Mouse (Mus musculus) kidney, postnatal 25 days (tissue): ENCODE measurements around the gene Fpr-rs7.

Experiments used
- DNase-seq, 2 experiments: peaks; one replicate each; pipeline ENCODE4 v3.0.0; 2021; ENCODE audit warnings: mixed read lengths in 2 of 2

The Fpr-rs7 gene

DNA sequence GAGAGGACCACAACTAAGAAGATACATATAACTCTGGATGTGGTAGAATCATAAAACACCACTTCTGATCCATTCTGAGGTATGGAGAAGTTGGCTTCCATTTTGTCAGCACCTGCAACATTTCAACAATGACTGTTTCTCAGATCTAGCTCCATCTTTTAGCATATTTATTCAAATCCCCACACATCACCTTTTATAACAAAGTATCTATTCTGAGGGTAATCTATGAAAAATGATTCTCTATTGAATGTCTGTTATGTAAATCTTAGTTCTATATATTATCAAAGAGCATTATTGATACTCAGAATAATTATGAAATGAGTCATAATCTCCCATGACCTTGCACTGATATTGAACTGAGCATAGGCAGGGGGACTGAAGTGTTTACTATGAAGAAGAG, at the start of gene Fpr-rs7:
Gene Fpr-rs7, minus strand, starts transcription at position 101 of the 400 bp plus-strand sequence.
- DNase-seq, result no peak

GRCm38 (mm10) chr17:20074090-20074489, 39.9 kb downstream of the Fpr-rs7 start:
- no peak for DNase-seq

DNA sequence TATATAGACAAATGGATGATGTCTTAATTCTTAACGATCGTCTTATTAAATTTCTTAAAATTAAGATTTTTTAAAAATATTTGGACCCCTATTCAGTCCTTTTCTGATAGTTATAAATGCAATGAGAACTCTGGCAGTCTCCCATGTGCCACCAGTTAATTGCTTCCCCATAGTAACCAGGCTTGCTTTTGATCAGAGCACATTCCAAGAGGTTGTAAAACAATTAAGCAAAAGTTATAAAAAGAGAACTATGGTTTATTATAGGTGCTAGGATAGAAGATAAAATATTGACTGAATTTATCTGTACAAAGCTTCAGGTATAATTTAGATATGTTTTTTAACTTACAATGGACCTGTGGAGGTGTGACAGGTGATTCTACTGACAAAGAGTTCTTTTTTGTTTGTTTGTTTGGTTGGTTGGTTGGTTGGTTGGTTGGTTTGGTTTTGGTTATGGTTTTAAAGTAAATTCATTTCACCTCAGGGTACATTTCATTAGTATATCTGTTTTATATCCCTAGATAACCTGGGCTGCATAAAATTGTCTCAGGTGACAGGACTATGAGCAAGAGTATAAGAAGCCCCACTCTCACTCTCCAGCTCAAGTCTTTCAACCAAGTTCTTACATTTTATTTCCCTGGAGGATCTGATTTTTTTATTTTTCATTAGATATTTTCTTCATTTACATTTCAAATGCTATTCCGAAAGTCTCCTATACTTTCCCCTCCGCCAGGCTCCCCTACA, 42.2 kb downstream of the Fpr-rs7 start:
- no peak for DNase-seq
